Mouse (Mus musculus): ENCODE data around the gene Actr10.

The Actr10 gene

GRCm38 (mm10) chr12:70937571-70938384, at the start of gene Actr10:
Actr10 (plus strand) TSS chr12:70937857.
- peak; percentile 96 for DNase-seq

GRCm38 (mm10) chr12:70890405-70890804, 47.3 kb upstream of the Actr10 start:
- DNase-seq, result no peak

GRCm38 (mm10) chr12:70890874-70891470, 46.7 kb upstream of the Actr10 start:
- DNase-seq, result no peak

GRCm38 (mm10) chr12:70895275-70895674, 42.4 kb upstream of the Actr10 start:
- no peak for DNase-seq

- no peak for DNase-seq
Observed at GRCm38 (mm10) chr12:70896068-70896467, 41.6 kb upstream of the Actr10 start.

GRCm38 (mm10) chr12:70897434-70897833, 40.2 kb upstream of the Actr10 start:
- peak; percentile 51 for DNase-seq

GRCm38 (mm10) chr12:70898450-70898849, 39.2 kb upstream of the Actr10 start:
- no peak for DNase-seq

GRCm38 (mm10) chr12:70904471-70904870, 33.2 kb upstream of the Actr10 start:
- no peak for DNase-seq

GRCm38 (mm10) chr12:70906867-70907266, 30.8 kb upstream of the Actr10 start:
- DNase-seq, result no peak

GRCm38 (mm10) chr12:70907651-70908050, 30.0 kb upstream of the Actr10 start:
- no peak for DNase-seq

GRCm38 (mm10) chr12:70908076-70908475, 29.6 kb upstream of the Actr10 start:
- no peak for DNase-seq

- peak; percentile 84 for DNase-seq
Observed at GRCm38 (mm10) chr12:70910241-70910720, 27.4 kb upstream of the Actr10 start.

- DNase-seq, result peak; percentile 79
Observed at GRCm38 (mm10) chr12:70911029-70911428, 26.6 kb upstream of the Actr10 start.

GRCm38 (mm10) chr12:70911676-70912379, 25.8 kb upstream of the Actr10 start:
- DNase-seq, result no peak

GRCm38 (mm10) chr12:70913429-70913828, 24.2 kb upstream of the Actr10 start:
- DNase-seq, result peak; percentile 90

- DNase-seq, result peak; percentile 44
Observed at GRCm38 (mm10) chr12:70914387-70914786, 23.3 kb upstream of the Actr10 start.

GRCm38 (mm10) chr12:70929781-70930180, 7.9 kb upstream of the Actr10 start:
- no peak for DNase-seq

- DNase-seq, result no peak
Observed at GRCm38 (mm10) chr12:70937150-70937549, 507 bp upstream of the Actr10 start.

GRCm38 (mm10) chr12:70940806-70941205, 3.1 kb downstream of the Actr10 start:
- peak; percentile 69 for DNase-seq

GRCm38 (mm10) chr12:70944181-70944580, 6.5 kb downstream of the Actr10 start:
- DNase-seq, result no peak

GRCm38 (mm10) chr12:70946585-70947256, 9.1 kb downstream of the Actr10 start:
- no peak for DNase-seq

- DNase-seq, result no peak
Observed at GRCm38 (mm10) chr12:70958640-70959039, 21.0 kb downstream of the Actr10 start.

GRCm38 (mm10) chr12:70967581-70967980, 29.9 kb downstream of the Actr10 start:
- no peak for DNase-seq
